Mouse (Mus musculus): ENCODE measurements at regions not wholly inside any gene's neighbourhood (a gene's known extent, or its start where the extent isn't known, plus 50 kb on each side); places are given as distances from the start of the nearest gene placed in this dataset.

DNA sequence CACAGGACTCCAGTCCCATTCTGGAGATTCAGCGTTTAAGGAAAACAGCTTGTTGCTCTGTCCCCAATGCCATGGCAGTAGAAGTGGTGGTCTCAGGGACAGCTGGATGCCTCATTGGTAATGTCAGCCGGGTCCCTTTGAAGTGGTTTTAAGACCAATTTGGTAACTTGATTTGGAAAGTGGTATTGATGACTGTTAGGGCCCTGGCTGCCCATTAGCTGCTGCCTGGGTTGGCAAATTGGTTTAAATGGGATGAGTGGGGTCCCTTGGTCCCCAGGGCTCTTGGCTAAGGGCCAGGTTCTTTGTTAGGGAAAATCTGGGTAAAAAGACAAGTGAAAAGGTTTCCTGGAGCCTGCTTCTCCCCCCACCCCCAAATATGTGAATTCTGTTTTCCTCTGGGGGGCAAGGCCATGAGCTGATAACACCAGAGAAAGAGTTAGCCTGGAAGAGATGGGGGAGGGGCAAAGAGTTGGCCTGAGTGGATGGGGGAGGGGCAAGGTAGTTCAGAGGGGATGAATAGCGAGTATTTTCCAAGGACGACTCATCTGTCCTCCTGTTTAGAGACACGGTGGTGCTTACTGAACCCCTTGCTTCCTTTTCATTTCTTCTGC is 1224.6 kb upstream of the A1bg start:
- TF ChIP-seq POLR2A (IDR thresholded peaks at IDR 0.05; ENCODE audit: insufficient read depth, low read depth, low read length), result no peak
- no peak for TF ChIP-seq CTCF (IDR thresholded peaks at IDR 0.05)

Data from heart, adult 2 months (tissue).